In the genomic region with DNA sequence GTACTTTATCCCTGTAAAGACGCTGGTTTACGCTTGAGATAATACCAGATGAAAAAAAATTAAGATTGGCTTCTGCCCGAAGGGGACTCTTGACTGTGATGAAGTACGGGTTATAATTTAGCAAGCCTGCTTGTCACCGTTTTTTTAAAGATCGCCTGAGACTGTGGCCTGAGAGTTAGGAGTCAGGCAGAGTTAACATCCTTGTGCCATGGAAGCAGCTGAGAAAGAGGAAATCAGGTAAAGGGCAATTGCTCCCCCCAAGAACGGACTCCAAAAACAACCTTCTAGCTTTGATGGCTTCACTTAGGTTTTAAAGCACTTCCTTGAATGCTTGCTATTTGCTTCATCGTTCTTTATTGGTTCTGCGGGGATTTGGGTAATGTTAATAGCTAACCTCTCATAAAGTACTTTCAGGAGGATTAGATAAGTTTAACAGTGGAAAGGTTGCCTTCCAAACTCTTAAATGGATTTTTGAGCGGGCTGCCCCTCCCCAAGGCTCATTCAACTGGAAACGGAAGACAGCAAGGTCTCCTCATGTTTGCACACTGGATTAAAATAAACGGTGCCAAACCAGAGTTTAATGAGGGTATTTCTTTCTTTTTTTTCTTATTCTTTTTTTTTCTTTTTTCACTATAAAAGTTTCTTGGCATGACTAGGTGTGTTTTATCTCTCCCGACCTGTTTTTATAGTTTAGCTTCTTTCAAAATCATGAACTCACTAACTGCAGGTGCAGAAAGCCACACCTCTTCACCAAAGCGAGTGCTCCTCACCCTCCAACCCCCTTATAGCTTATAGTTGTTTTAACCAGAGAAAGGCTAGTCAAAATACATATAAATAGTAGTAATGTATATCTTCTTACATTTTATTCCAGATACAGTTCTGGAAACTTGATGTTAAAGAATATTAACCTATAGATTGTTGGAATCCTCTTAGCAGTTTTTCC, we compare ENCODE assay signal across 8 mouse cellular contexts. TPM values are rescaled to one million over a fixed set of nuclear protein-coding genes. Genes with fewer than 3 reads are reported as not detected.
DNase-seq lines count a peak whose midpoint lies in the region; ATAC-seq and TF ChIP-seq lines count a peak whose summit lies in the region.

No protein-coding gene starts in this region.

- TF ChIP-seq POLR2A in small intestine, adult 2 months (IDR thresholded peaks at IDR 0.05; ENCODE audit: low read depth, low read length): no peak

- no peak for TF ChIP-seq CTCF in left cerebral cortex, adult 2 months (IDR thresholded peaks at IDR 0.05)
- TF ChIP-seq CTCF in small intestine, adult 2 months (IDR thresholded peaks at IDR 0.05; ENCODE audit: extremely low read depth, insufficient read length, insufficient replicate concordance, low read depth, low read length): no peak

- DNase-seq in left cerebral cortex, adult 2 months (ENCODE audit: extremely low spot score in 1 of 2, low spot score in 2 of 2): no peak
- no peak for DNase-seq in left cerebral cortex, postnatal 14 days (ENCODE audit: low spot score in 2 of 2)
- peak; percentile 3 for DNase-seq in liver, embryonic 13.5 days
- no peak for DNase-seq in urinary bladder, postnatal 10 days (ENCODE audit: low spot score)
- no peak for DNase-seq in urinary bladder, adult 18-20 months (ENCODE audit: low spot score in 2 of 2)

- peak overlapping the region; percentile 72 for H3K4me2 ChIP-seq in embryonic facial prominence, embryonic 15.5 days (replicated peaks)
- H3K4me2 ChIP-seq in hindbrain, embryonic 15.5 days: peak overlapping the region; percentile 62
- peak overlapping the region; percentile 89 for H3K4me2 ChIP-seq in liver, embryonic 13.5 days

- H3K36me3 ChIP-seq in embryonic facial prominence, embryonic 15.5 days: no peaks in the 10 kb centered on the region
- H3K36me3 ChIP-seq in hindbrain, embryonic 15.5 days: no peaks in the 10 kb centered on the region
- peaks cover 3% of the 10 kb centered on the region for H3K36me3 ChIP-seq in liver, embryonic 13.5 days
- peaks cover 2% of the 10 kb centered on the region; the same call in 1 of the 2 replicates for H3K36me3 ChIP-seq in small intestine, adult 2 months (ENCODE audit: control insufficient read depth, insufficient read depth, low read length)

- peak overlapping the region; percentile 69; the same call in 1 of the 2 replicates for H3K9ac ChIP-seq in embryonic facial prominence, embryonic 15.5 days
- peak overlapping the region; percentile 77 for H3K9ac ChIP-seq in hindbrain, embryonic 15.5 days
- H3K9ac ChIP-seq in liver, embryonic 13.5 days: peak overlapping the region; percentile 85

- no peaks in the 10 kb centered on the region for H3K27me3 ChIP-seq in embryonic facial prominence, embryonic 15.5 days
- H3K27me3 ChIP-seq in hindbrain, embryonic 15.5 days: no peaks in the 10 kb centered on the region
- no peaks in the 10 kb centered on the region for H3K27me3 ChIP-seq in liver, embryonic 13.5 days
- H3K27me3 ChIP-seq in small intestine, adult 2 months (ENCODE audit: control insufficient read depth, insufficient read depth, low read length): no peaks in the 10 kb centered on the region

- H3K4me3 ChIP-seq in left cerebral cortex, adult 2 months: peak overlapping the region; percentile 78
- H3K4me3 ChIP-seq in embryonic facial prominence, embryonic 15.5 days (replicated peaks): peak overlapping the region; percentile 90
- peak overlapping the region; percentile 90 for H3K4me3 ChIP-seq in hindbrain, embryonic 15.5 days
- peak overlapping the region; percentile 92 for H3K4me3 ChIP-seq in liver, embryonic 13.5 days (replicated peaks)
- H3K4me3 ChIP-seq in small intestine, adult 2 months (ENCODE audit: low read depth, low read length): peak overlapping the region; percentile 38

- peaks cover 10% of the 10 kb centered on the region; the same call in 1 of the 2 replicates for H3K4me1 ChIP-seq in embryonic facial prominence, embryonic 15.5 days
- H3K4me1 ChIP-seq in hindbrain, embryonic 15.5 days (replicated peaks): peaks cover 29% of the 10 kb centered on the region
- H3K4me1 ChIP-seq in liver, embryonic 13.5 days (replicated peaks): peaks cover 32% of the 10 kb centered on the region
- H3K4me1 ChIP-seq in small intestine, adult 2 months (ENCODE audit: control insufficient read depth, insufficient read depth, insufficient read length, low read length): peaks cover 6% of the 10 kb centered on the region; the same call in 1 of the 2 replicates

- intact Hi-C loops in left cerebral cortex, adult 2 months (cut with DNase I): no loop called here
- intact Hi-C loops in left cerebral cortex, postnatal 14 days (cut with DNase I): no loop called here

- no peaks in the 10 kb centered on the region for H3K9me3 ChIP-seq in embryonic facial prominence, embryonic 15.5 days (replicated peaks)
- no peaks in the 10 kb centered on the region for H3K9me3 ChIP-seq in hindbrain, embryonic 15.5 days
- H3K9me3 ChIP-seq in liver, embryonic 13.5 days (replicated peaks): no peaks in the 10 kb centered on the region

- WGBS in embryonic facial prominence, embryonic 15.5 days: 26% methylated on average over 14 of the region's 14 CpGs
- 40% methylated on average over 14 of the region's 14 CpGs for WGBS in hindbrain, embryonic 15.5 days
- WGBS in liver, embryonic 13.5 days (ENCODE audit: insufficient replicate concordance): 11% methylated on average over 14 of the region's 14 CpGs
- 4% methylated on average over 14 of the region's 14 CpGs for WGBS in small intestine, adult 2 months

- ATAC-seq in embryonic facial prominence, embryonic 15.5 days (ENCODE audit: insufficient number of reproducible peaks, low FRiP score, low TSS enrichment, low read depth): no peak
- no peak for ATAC-seq in hindbrain, embryonic 15.5 days (ENCODE audit: low FRiP score, low read depth)
- no peak for ATAC-seq in liver, embryonic 13.5 days (ENCODE audit: low read depth)

- peak overlapping the region; percentile 94 for H3K27ac ChIP-seq in left cerebral cortex, adult 2 months
- peak overlapping the region; percentile 97 for H3K27ac ChIP-seq in embryonic facial prominence, embryonic 15.5 days (replicated peaks)
- H3K27ac ChIP-seq in hindbrain, embryonic 15.5 days (replicated peaks): peak overlapping the region; percentile 92
- H3K27ac ChIP-seq in liver, embryonic 13.5 days: peak overlapping the region; percentile 97
- H3K27ac ChIP-seq in small intestine, adult 2 months (ENCODE audit: insufficient read depth, low read depth, low read length): peak overlapping the region; percentile 99

RNA-seq across cellular contexts. Expression of gene Tmem87a, which starts 1.2 kb away (rescaled TPM):
- 10 to 100 TPM; 40.9 to 42.2 TPM for total RNA-seq in left cerebral cortex, adult 2 months (2021)
- 10 to 100 TPM; 34.9 to 39.2 TPM for total RNA-seq in left cerebral cortex, postnatal 14 days (2021)
- polyA plus RNA-seq in embryonic facial prominence, embryonic 15.5 days (2015; fragmentation: Nextera tagmentation; extraction: Ambion mirVana): 10.8 and 12.2 TPM in 2 replicates
- polyA plus RNA-seq in hindbrain, embryonic 15.5 days (2015; fragmentation: Nextera tagmentation; extraction: Ambion mirVana): 5.1 and 6.7 TPM in 2 replicates
- 4.0 and 6.2 TPM in 2 replicates for polyA plus RNA-seq in liver, embryonic 13.5 days (2015; fragmentation: Nextera tagmentation; extraction: Ambion mirVana)
- 1.4 and 2.7 TPM in 2 replicates for polyA plus RNA-seq in small intestine, adult 2 months (2012; rRNA removed)

RNA-seq across cellular contexts. Expression of gene Ganc, which starts 1.4 kb away (rescaled TPM):
- total RNA-seq in left cerebral cortex, adult 2 months (2021): 10 to 100 TPM; 11.6 to 13.9 TPM
- 10 to 100 TPM; 12.6 to 17.4 TPM for total RNA-seq in left cerebral cortex, postnatal 14 days (2021)
- polyA plus RNA-seq in embryonic facial prominence, embryonic 15.5 days (2015; fragmentation: Nextera tagmentation; extraction: Ambion mirVana): 10.3 and 11.1 TPM in 2 replicates
- 8.3 and 11.1 TPM in 2 replicates for polyA plus RNA-seq in hindbrain, embryonic 15.5 days (2015; fragmentation: Nextera tagmentation; extraction: Ambion mirVana)
- polyA plus RNA-seq in liver, embryonic 13.5 days (2015; fragmentation: Nextera tagmentation; extraction: Ambion mirVana): 4.9 and 5.5 TPM in 2 replicates
- 4.6 and 10.5 TPM in 2 replicates for polyA plus RNA-seq in small intestine, adult 2 months (2012; rRNA removed)

RNA-seq across cellular contexts. Expression of gene Capn3, which starts 50.7 kb away (rescaled TPM):
- total RNA-seq in left cerebral cortex, adult 2 months (2021): 1 to 10 TPM; 5.6 TPM
- total RNA-seq in left cerebral cortex, postnatal 14 days (2021): 1 to 10 TPM; 4.1 to 5.7 TPM
- polyA plus RNA-seq in embryonic facial prominence, embryonic 15.5 days (2015; fragmentation: Nextera tagmentation; extraction: Ambion mirVana): 3.8 and 6.3 TPM in 2 replicates
- 0.80 and 1.1 TPM in 2 replicates for polyA plus RNA-seq in hindbrain, embryonic 15.5 days (2015; fragmentation: Nextera tagmentation; extraction: Ambion mirVana)
- 5.7 and 6.1 TPM in 2 replicates for polyA plus RNA-seq in liver, embryonic 13.5 days (2015; fragmentation: Nextera tagmentation; extraction: Ambion mirVana)
- 0.76 and 1.3 TPM in 2 replicates for polyA plus RNA-seq in small intestine, adult 2 months (2012; rRNA removed)

RNA-seq across cellular contexts. Expression of gene Vps39, which starts 52.2 kb away (rescaled TPM):
- 10 to 100 TPM; 69.7 to 72.4 TPM for total RNA-seq in left cerebral cortex, adult 2 months (2021)
- 10 to 100 TPM; 60.6 to 62.8 TPM for total RNA-seq in left cerebral cortex, postnatal 14 days (2021)
- 23.4 TPM in 2 replicates for polyA plus RNA-seq in embryonic facial prominence, embryonic 15.5 days (2015; fragmentation: Nextera tagmentation; extraction: Ambion mirVana)
- polyA plus RNA-seq in hindbrain, embryonic 15.5 days (2015; fragmentation: Nextera tagmentation; extraction: Ambion mirVana): 42.7 and 43.1 TPM in 2 replicates
- 7.1 and 8.2 TPM in 2 replicates for polyA plus RNA-seq in liver, embryonic 13.5 days (2015; fragmentation: Nextera tagmentation; extraction: Ambion mirVana)
- polyA plus RNA-seq in small intestine, adult 2 months (2012; rRNA removed): 8.1 and 12.8 TPM in 2 replicates

Comparison
In these comparisons a context has a peak if more than half of its experiments do, and no peak if none do; other contexts are left out.
1. H3K4me3 ChIP-seq: peak in every context shown above with its lines; median percentile 92 in liver, embryonic 13.5 days; 90 in embryonic facial prominence, embryonic 15.5 days; 90 in hindbrain, embryonic 15.5 days; 78 in left cerebral cortex, adult 2 months; 38 in small intestine, adult 2 months.